32 mouse cellular contexts compared by ENCODE assay signal in genomic region chr6:30866501-30866900, GRCm38 (mm10). TPM values are rescaled to one million over a fixed set of nuclear protein-coding genes. Genes with fewer than 3 reads are reported as not detected.
A peak's percentile ranks its signal among the peaks of the same experiment; 100 is the strongest.
DNase-seq lines count a peak whose midpoint lies in the region; ATAC-seq and TF ChIP-seq lines count a peak whose summit lies in the region.
"Had no signal": no experiment of that assay in that cellular context is flagged by ENCODE, and none has a peak within 500 bp of the region (broad histone marks: within the 10 kb centered on the region; RNA-seq: fewer than 3 reads in every experiment).

No protein-coding gene starts in this region.

- H3K27ac ChIP-seq in heart, embryonic 12.5 days (ENCODE audit: poor library complexity, severe bottlenecking): peak overlapping the region; percentile 29; the same call in 1 of the 2 replicates
- no peak overlapping the region for H3K27ac ChIP-seq in heart, adult 2 months
- H3K27ac ChIP-seq in heart, postnatal 0 days (ENCODE audit: low read depth): no peak overlapping the region
- H3K27ac ChIP-seq in heart, embryonic 10.5 days: no peak overlapping the region
- H3K27ac ChIP-seq: embryonic facial prominence, embryonic 13.5 days; forebrain, embryonic 10.5 days; forebrain, embryonic 13.5 days; hindbrain, embryonic 14.5 days; hindbrain, postnatal 0 days had no signal

- no peak overlapping the region for H3K9ac ChIP-seq in heart, embryonic 12.5 days
- no peak overlapping the region for H3K9ac ChIP-seq in heart, adult 2 months (ENCODE audit: low read depth, low read length)
- no peak overlapping the region for H3K9ac ChIP-seq in heart, postnatal 0 days (replicated peaks; ENCODE audit: low read depth, low read length)
- H3K9ac ChIP-seq: embryonic facial prominence, embryonic 13.5 days; forebrain, embryonic 13.5 days; hindbrain, embryonic 14.5 days had no signal

- no peaks in the 10 kb centered on the region for H3K27me3 ChIP-seq in heart, embryonic 12.5 days (replicated peaks)
- H3K27me3 ChIP-seq in heart, adult 2 months (ENCODE audit: control insufficient read depth, insufficient read depth, low read length): no peaks in the 10 kb centered on the region
- H3K27me3 ChIP-seq in heart, postnatal 0 days (ENCODE audit: control insufficient read depth, insufficient read depth, low read length): no peaks in the 10 kb centered on the region
- no peaks in the 10 kb centered on the region for H3K27me3 ChIP-seq in heart, embryonic 10.5 days (ENCODE audit: insufficient read depth, poor library complexity, severe bottlenecking)
- H3K27me3 ChIP-seq: embryonic facial prominence, embryonic 13.5 days; forebrain, embryonic 13.5 days had no signal

- TF ChIP-seq POLR2A in heart, adult 2 months (IDR thresholded peaks at IDR 0.05; ENCODE audit: insufficient read depth, low read depth, low read length): no peak

- ATAC-seq in heart, embryonic 12.5 days (ENCODE audit: insufficient number of reproducible peaks, low FRiP score): no peak
- no peak for ATAC-seq in heart, postnatal 0 days (ENCODE audit: insufficient read depth, low read depth)
- ATAC-seq: CD4-positive, CD25-positive, alpha-beta regulatory T cell, adult 4 months; forebrain, embryonic 13.5 days; forebrain, embryonic 16.5 days; hindbrain, postnatal 0 days; inflammation-experienced regulatory T-cells, adult 6 months; intestine, embryonic 16.5 days had no signal

- 0 out of 2 replicates have a peak, but pooled peaks cover 3% of the 10 kb centered on the region for H3K4me1 ChIP-seq in heart, embryonic 12.5 days (replicated peaks)
- H3K4me1 ChIP-seq in heart, adult 2 months (ENCODE audit: control insufficient read depth, insufficient read depth, low read length): no peaks in the 10 kb centered on the region
- H3K4me1 ChIP-seq in heart, postnatal 0 days (ENCODE audit: control insufficient read depth, insufficient read depth): 0 out of 2 replicates have a peak, but pooled peaks cover 2% of the 10 kb centered on the region
- H3K4me1 ChIP-seq in heart, embryonic 10.5 days: no peaks in the 10 kb centered on the region
- H3K4me1 ChIP-seq: embryonic facial prominence, embryonic 13.5 days; forebrain, embryonic 10.5 days; forebrain, embryonic 13.5 days had no signal

- H3K36me3 ChIP-seq in heart, embryonic 12.5 days: peaks cover 5% of the 10 kb centered on the region
- no peaks in the 10 kb centered on the region for H3K36me3 ChIP-seq in heart, adult 2 months (ENCODE audit: control insufficient read depth, insufficient read depth, low read length)
- H3K36me3 ChIP-seq in heart, postnatal 0 days (replicated peaks; ENCODE audit: control insufficient read depth, insufficient read depth, low read length): no peaks in the 10 kb centered on the region
- peaks cover 5% of the 10 kb centered on the region; the same call in 1 of the 2 replicates for H3K36me3 ChIP-seq in heart, embryonic 10.5 days

- intact Hi-C loops in heart, adult 2 months (cut with DNase I): no loop called here

- TF ChIP-seq EP300 in heart, adult 2 months (IDR thresholded peaks at IDR 0.05; ENCODE audit: insufficient read depth, low read depth, low read length): no peak
- TF ChIP-seq EP300 in heart, postnatal 0 days (IDR thresholded peaks at IDR 0.05; ENCODE audit: low read depth): no peak

- no peaks in the 10 kb centered on the region for H3K9me3 ChIP-seq in heart, embryonic 12.5 days (replicated peaks)
- no peaks in the 10 kb centered on the region for H3K9me3 ChIP-seq in heart, postnatal 0 days (replicated peaks; ENCODE audit: control insufficient read depth, low read length)
- no peaks in the 10 kb centered on the region for H3K9me3 ChIP-seq in heart, embryonic 10.5 days
- H3K9me3 ChIP-seq: embryonic facial prominence, embryonic 13.5 days; forebrain, embryonic 10.5 days; forebrain, embryonic 13.5 days had no signal

- H3K79me2 ChIP-seq in heart, adult 2 months (replicated peaks; ENCODE audit: control insufficient read depth, insufficient read depth, low read length): no peaks in the 10 kb centered on the region

- TF ChIP-seq CTCF in heart, adult 2 months (IDR thresholded peaks at IDR 0.05): no peak
- no peak for TF ChIP-seq CTCF in heart, postnatal 0 days (IDR thresholded peaks at IDR 0.05; ENCODE audit: low read depth)

- H3K4me2 ChIP-seq in heart, embryonic 12.5 days: no peak overlapping the region
- H3K4me2 ChIP-seq in heart, postnatal 0 days (ENCODE audit: low read depth, low read length): no peak overlapping the region
- H3K4me2 ChIP-seq: embryonic facial prominence, embryonic 13.5 days; forebrain, embryonic 13.5 days; heart, embryonic 11.5 days; hindbrain, embryonic 14.5 days had no signal

- H3K4me3 ChIP-seq in heart, embryonic 12.5 days: no peak overlapping the region
- H3K4me3 ChIP-seq in heart, adult 2 months: no peak overlapping the region
- no peak overlapping the region for H3K4me3 ChIP-seq in heart, postnatal 0 days (ENCODE audit: low read depth, low read length)
- no peak overlapping the region for H3K4me3 ChIP-seq in heart, embryonic 10.5 days
- H3K4me3 ChIP-seq: embryonic facial prominence, embryonic 13.5 days; forebrain, embryonic 10.5 days; forebrain, embryonic 13.5 days had no signal

- WGBS in heart, embryonic 12.5 days: 64% methylated on average over 1 of the region's 1 CpGs
- 86% methylated on average over 1 of the region's 1 CpGs for WGBS in heart, adult 2 months
- WGBS in heart, postnatal 0 days: 54% methylated on average over 1 of the region's 1 CpGs
- 73% methylated on average over 1 of the region's 1 CpGs for whole genome bisulfite sequencing in heart, embryonic 10.5 days

- no peak for DNase-seq in heart, adult 2 months
- DNase-seq in heart, postnatal 0 days (ENCODE audit: low spot score): peak; percentile 19
- no peak for DNase-seq in heart, embryonic 10.5 days (ENCODE audit: low spot score)
- DNase-seq in retina, postnatal 1 day: peak; percentile 2
- DNase-seq in retina, embryonic 14.5 days (ENCODE audit: low spot score): no peak
- DNase-seq: adrenal gland, adult 2 months; adrenal gland, postnatal 14 days; cerebellum, adult 11 months; cerebellum, adult 2 months; cerebellum, adult 9-11 months; cerebellum, postnatal 25 days; gastrocnemius, postnatal 10 days; gastrocnemius, postnatal 36 days; heart, postnatal 10 days; kidney, adult 18-20 months had no signal

RNA-seq across cellular contexts. Expression of gene Copg2, which starts 30.1 kb away (rescaled TPM):
- 29.7 and 30.8 TPM in 2 replicates for polyA plus RNA-seq in heart, embryonic 12.5 days (2016; fragmentation: Nextera tagmentation; extraction: Ambion mirVana)
- total RNA-seq in heart, adult 2 months (2021): 10 to 100 TPM; 35.0 to 37.1 TPM
- polyA plus RNA-seq in heart, adult 2 months (2012; rRNA removed): 11.8 and 25.0 TPM in 2 replicates
- 41.5 and 48.4 TPM in 2 replicates for total RNA-seq in heart, postnatal 0 days (2014; rRNA removed; ENCODE audit: low replicate concordance)
- polyA plus RNA-seq in heart, postnatal 0 days (2015; fragmentation: Nextera tagmentation; extraction: Ambion mirVana): 17.6 and 19.9 TPM in 2 replicates
- polyA plus RNA-seq in heart, embryonic 10.5 days (2016; fragmentation: Nextera tagmentation; extraction: Ambion mirVana): 18.6 and 27.7 TPM in 2 replicates

RNA-seq across cellular contexts. Expression of gene Tsga13, which starts 48.9 kb away (rescaled TPM):
- polyA plus RNA-seq in heart, embryonic 12.5 days (2016; fragmentation: Nextera tagmentation; extraction: Ambion mirVana): 0.28 and 0.42 TPM in 2 replicates
- total RNA-seq in heart, adult 2 months (2021): not detected
- polyA plus RNA-seq in heart, adult 2 months (2012; rRNA removed): not detected in 2 replicates
- not detected in 2 replicates for total RNA-seq in heart, postnatal 0 days (2014; rRNA removed; ENCODE audit: low replicate concordance)
- polyA plus RNA-seq in heart, postnatal 0 days (2015; fragmentation: Nextera tagmentation; extraction: Ambion mirVana): 0.20 TPM in 1 of 2 replicates, not detected in the other
- polyA plus RNA-seq in heart, embryonic 10.5 days (2016; fragmentation: Nextera tagmentation; extraction: Ambion mirVana): not detected in 2 replicates
- total RNA-seq: adrenal gland, adult 2 months; adrenal gland, postnatal 14 days; common myeloid progenitor, adult 5-6 weeks; gastrocnemius, adult 18-20 months; gastrocnemius, postnatal 36 days; granulocyte monocyte progenitor cell, adult 5-6 weeks; hematopoietic stem cell, adult 5-6 weeks; hindbrain, postnatal 0 days; MEL had no signal
- polyA plus RNA-seq: adrenal gland, adult 2 months; C2C12; CD4-positive, CD25-positive, alpha-beta regulatory T cell, adult 4 months; cerebellum, adult 2 months; embryonic facial prominence, embryonic 13.5 days; inflammation-experienced regulatory T-cells, adult 6 months; intestine, embryonic 16.5 days had no signal

Comparison
In these comparisons a context has a peak if more than half of its experiments do, and no peak if none do; other contexts are left out.
1. DNase-seq: peak in heart, postnatal 0 days (single experiment) and retina, postnatal 1 day (single experiment); none in heart, adult 2 months (0 of 2), heart, embryonic 10.5 days (single experiment) and retina, embryonic 14.5 days (single experiment).